Mouse (Mus musculus): Measurements from ENCODE around the gene Sowahb. TPM values are rescaled to one million over a fixed set of nuclear protein-coding genes. Genes with fewer than 3 reads are reported as not detected.

Sowahb gene
- not detected for polyA plus RNA-seq (2017; shearing (Covaris generic))

GRCm38 (mm10) chr5:93044584-93045370 lies at the start of gene Sowahb:
TSS of gene Sowahb (minus strand) at chr5:93045022.

GRCm38 (mm10) chr5:93092857-93093622 lies 48.2 kb upstream of the Sowahb start, which contains the start of gene Sept11:
TSS of gene Sept11 (plus strand) at chr5:93093437.

Other genes with a start within 250 kb of the Sowahb start
- gene Sept11, start 48.4 kb upstream of the Sowahb start, polyA plus RNA-seq (2017; shearing (Covaris generic)): 10 to 100 TPM; 26.8 to 72.8 TPM
- 100 to 1,000 TPM; 185 to 218 TPM for gene Ccni, start 161.5 kb upstream of the Sowahb start, polyA plus RNA-seq (2017; shearing (Covaris generic))
- gene 2010109A12Rik, start 161.5 kb upstream of the Sowahb start, polyA plus RNA-seq (2017; shearing (Covaris generic)): 1 to 10 TPM; 1.5 to 2.0 TPM
- gene Ccng2, start 222.2 kb upstream of the Sowahb start, polyA plus RNA-seq (2017; shearing (Covaris generic)): 100 to 1,000 TPM; 102 to 126 TPM

Measured in activated CD4-positive, CD25-positive, alpha-beta regulatory T cell (primary cell).